Mouse (Mus musculus) intestine, embryonic 14.5 days (tissue): Measurements from ENCODE around the gene Zfp882. TPM values are rescaled to one million over a fixed set of nuclear protein-coding genes. Genes with fewer than 3 reads are reported as not detected.
"Not testable (repeated sequence)": the region's sequence is repeated elsewhere in the genome, so short reads cannot be mapped to it uniquely, and the experiment has no call there.

Experiments used
- ATAC-seq: fragments of 200-750 bp; cut with Nextera tagmentation; replicated peaks from 2 replicates; pipeline ENCODE4 v1.8.0; 2017; ENCODE audit warnings: low read depth, moderate number of reproducible peaks, moderate TSS enrichment, moderate library complexity; ENCODE audit not compliant: low FRiP score, low TSS enrichment
- DNase-seq: peaks from one replicate; pipeline ENCODE4 v3.0.0-alpha.2; 2018; ENCODE audit warnings: low spot score
- H3K27ac ChIP-seq: fragments of 300-500 bp; sonication (generic); 2 replicates; pipeline ENCODE4 v1.5.1; 2014; ENCODE audit warnings: low read depth, mild to moderate bottlenecking, control low read depth
- H3K27me3 ChIP-seq: fragments of 300-500 bp; sonication (generic); replicated peaks from 2 replicates; pipeline ENCODE4 v1.6.1; 2014; ENCODE audit warnings: low read length, control low read depth; ENCODE audit not compliant: control insufficient read depth, insufficient read depth
- H3K36me3 ChIP-seq: fragments of 300-500 bp; sonication (generic); 2 replicates; pipeline ENCODE4 v1.6.1; 2014; ENCODE audit warnings: low read length, control low read depth; ENCODE audit not compliant: control insufficient read depth, insufficient read depth
- H3K4me1 ChIP-seq: fragments of 300-500 bp; sonication (generic); replicated peaks from 2 replicates; pipeline ENCODE4 v1.6.1; 2014; ENCODE audit warnings: low read length, control low read depth, mixed read lengths; ENCODE audit not compliant: control insufficient read depth, insufficient read depth
- H3K4me2 ChIP-seq: fragments of 300-500 bp; sonication (generic); 2 replicates; pipeline ENCODE4 v1.6.1; 2014; ENCODE audit warnings: low read length
- H3K4me3 ChIP-seq: fragments of 300-500 bp; sonication (generic); 2 replicates; pipeline ENCODE4 v1.5.1; 2014; ENCODE audit warnings: low read depth, low read length, control low read depth, mixed read lengths
- H3K9ac ChIP-seq: fragments of 300-500 bp; sonication (generic); 2 replicates; pipeline ENCODE4 v1.6.1; 2014; ENCODE audit warnings: mild to moderate bottlenecking, low read length
- H3K9me3 ChIP-seq: fragments of 300-500 bp; sonication (generic); 2 replicates; pipeline ENCODE4 v1.6.1; 2016; ENCODE audit warnings: low read length, control low read depth; ENCODE audit not compliant: control insufficient read depth
- WGBS: fragments of 180-500 bp; shearing (Covaris S2); extraction: QIAGEN DNeasy Blood & Tissue Kit; methylation state at CpG from one replicate; pipeline ENCODE4 v1.1.7; 2014; 5-methylcytosine and 5-hydroxymethylcytosine counted together
- polyA plus RNA-seq: library from polyadenylated mRNA; unstranded; fragments of >200 nt; fragmentation: Nextera tagmentation; extraction: Ambion mirVana; gene quantifications from 2 replicates; pipeline ENCODE4 v1.2.1, GENCODE M21; 2014

Gene Zfp882
- polyA plus RNA-seq, 1 experiment from 2014 or later = 4.1 TPM

DNA sequence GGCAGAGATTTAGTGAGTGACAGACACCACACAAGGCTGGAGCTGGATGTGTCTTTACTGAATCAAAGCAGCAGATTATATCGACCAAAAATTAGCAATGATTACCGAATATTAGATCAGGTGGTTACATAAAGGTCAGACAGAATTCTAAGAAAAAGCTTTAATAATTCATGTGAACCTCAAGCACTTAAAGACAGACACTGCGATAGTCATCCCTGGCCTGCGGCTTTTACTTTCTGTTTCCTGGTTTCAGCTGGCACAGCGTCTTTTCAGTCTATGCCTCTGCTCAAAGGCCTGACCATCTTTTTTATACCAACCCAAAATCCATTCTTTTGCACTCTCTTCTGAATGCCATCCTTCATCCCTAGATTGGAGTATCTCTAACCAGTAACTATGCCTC is 40.2 kb downstream of the Zfp882 start:
- no peaks in the 10 kb centered on the region for H3K36me3 ChIP-seq
- no peak for ATAC-seq
- H3K27me3 ChIP-seq = no peaks in the 10 kb centered on the region
- no peak overlapping the region for H3K9ac ChIP-seq
- peaks cover 4% of the 10 kb centered on the region; the same call in 1 of the 2 replicates for H3K4me1 ChIP-seq
- no peak overlapping the region for H3K27ac ChIP-seq
- no peak overlapping the region for H3K4me2 ChIP-seq
- DNase-seq = no peak
- WGBS = 90% methylated on average over 5 of the region's 5 CpGs
- no peaks in the 10 kb centered on the region for H3K9me3 ChIP-seq
- no peak overlapping the region for H3K4me3 ChIP-seq

- H3K9ac ChIP-seq = peak within 1 kb of the TSS; percentile 81
- peak; percentile 100 for ATAC-seq
- peaks cover 4% of the 10 kb centered on the region; the same call in 1 of the 2 replicates for H3K4me1 ChIP-seq
- H3K4me2 ChIP-seq = peak within 1 kb of the TSS; percentile 62
- peak; percentile 99 for DNase-seq
- peak within 1 kb of the TSS; percentile 79 for H3K27ac ChIP-seq
- H3K36me3 ChIP-seq = peaks cover 6% of the 10 kb centered on the region; the same call in 1 of the 2 replicates
- H3K4me3 ChIP-seq = peak within 1 kb of the TSS; percentile 93
- H3K27me3 ChIP-seq = no peaks in the 10 kb centered on the region
- 3% methylated on average over 34 of the region's 34 CpGs for WGBS
- H3K9me3 ChIP-seq = peaks cover 6% of the 10 kb centered on the region; the same call in 1 of the 2 replicates
Observed at GRCm38 (mm10) chr8:71950482-71951221, 42.2 kb downstream of the Zfp882 start, which contains the start of gene Zfp961. Gene Zfp961 (plus strand): TSS chr8:71951038.

DNA sequence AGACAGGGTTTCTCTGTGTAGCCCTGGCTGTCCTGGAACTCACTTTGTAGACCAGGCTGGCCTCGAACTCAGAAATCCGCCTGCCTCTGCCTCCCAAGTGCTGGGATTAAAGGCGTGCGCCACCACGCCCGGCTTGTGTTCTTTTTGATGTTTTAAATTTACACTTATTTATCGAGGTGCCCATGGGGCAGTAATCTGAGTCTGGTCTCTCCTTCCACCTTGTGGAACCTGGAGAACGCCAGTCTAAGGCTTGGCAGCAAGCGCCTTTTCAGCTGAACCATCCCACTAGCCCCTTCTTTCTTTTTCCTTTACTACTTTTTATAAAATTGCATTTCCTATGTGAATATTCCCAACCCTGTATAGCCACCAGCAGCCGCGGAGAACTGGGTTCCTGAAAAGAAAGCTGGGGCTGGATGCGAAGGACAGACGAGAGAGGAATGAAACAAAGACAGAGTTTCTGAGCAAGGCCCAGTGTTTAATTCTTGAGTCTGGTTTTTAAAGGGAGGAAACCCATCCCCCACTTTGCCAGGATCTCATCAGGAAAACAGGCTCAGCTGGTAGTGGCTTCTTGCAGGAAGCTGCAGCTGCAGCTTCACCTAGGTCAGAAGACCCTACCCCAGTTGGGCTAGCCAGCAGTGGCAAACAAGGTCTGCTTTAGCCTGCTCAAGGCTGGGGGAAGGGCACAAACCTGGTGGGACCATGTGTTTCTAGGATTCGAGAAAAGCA is 43.2 kb downstream of the Zfp882 start:
- H3K9ac ChIP-seq = peak overlapping the region; percentile 81
- H3K27me3 ChIP-seq = no peaks in the 10 kb centered on the region
- H3K4me1 ChIP-seq = peaks cover 4% of the 10 kb centered on the region; the same call in 1 of the 2 replicates
- DNase-seq = peak; percentile 66
- peak overlapping the region; percentile 79; the same call in 1 of the 2 replicates for H3K27ac ChIP-seq
- peak overlapping the region; percentile 62 for H3K4me2 ChIP-seq
- H3K9me3 ChIP-seq = peaks cover 6% of the 10 kb centered on the region; the same call in 1 of the 2 replicates
- 38% methylated on average over 12 of the region's 14 CpGs for WGBS
- H3K4me3 ChIP-seq = peak overlapping the region; percentile 93
- ATAC-seq = no peak
- peaks cover 6% of the 10 kb centered on the region; the same call in 1 of the 2 replicates for H3K36me3 ChIP-seq

GRCm38 (mm10) chr8:71952489-71952888 is 44.1 kb downstream of the Zfp882 start:
- DNase-seq (no peak), ATAC-seq (no peak)
- WGBS = 81% methylated on average over 1 of the region's 1 CpGs
- H3K36me3 ChIP-seq = peaks cover 6% of the 10 kb centered on the region; the same call in 1 of the 2 replicates
- no peak overlapping the region for H3K9ac ChIP-seq
- H3K9me3 ChIP-seq = peaks cover 6% of the 10 kb centered on the region; the same call in 1 of the 2 replicates
- peaks cover 4% of the 10 kb centered on the region; the same call in 1 of the 2 replicates for H3K4me1 ChIP-seq
- H3K4me2 ChIP-seq = peak overlapping the region; percentile 62
- no peak overlapping the region for H3K27ac ChIP-seq
- H3K4me3 ChIP-seq = no peak overlapping the region
- no peaks in the 10 kb centered on the region for H3K27me3 ChIP-seq

DNA sequence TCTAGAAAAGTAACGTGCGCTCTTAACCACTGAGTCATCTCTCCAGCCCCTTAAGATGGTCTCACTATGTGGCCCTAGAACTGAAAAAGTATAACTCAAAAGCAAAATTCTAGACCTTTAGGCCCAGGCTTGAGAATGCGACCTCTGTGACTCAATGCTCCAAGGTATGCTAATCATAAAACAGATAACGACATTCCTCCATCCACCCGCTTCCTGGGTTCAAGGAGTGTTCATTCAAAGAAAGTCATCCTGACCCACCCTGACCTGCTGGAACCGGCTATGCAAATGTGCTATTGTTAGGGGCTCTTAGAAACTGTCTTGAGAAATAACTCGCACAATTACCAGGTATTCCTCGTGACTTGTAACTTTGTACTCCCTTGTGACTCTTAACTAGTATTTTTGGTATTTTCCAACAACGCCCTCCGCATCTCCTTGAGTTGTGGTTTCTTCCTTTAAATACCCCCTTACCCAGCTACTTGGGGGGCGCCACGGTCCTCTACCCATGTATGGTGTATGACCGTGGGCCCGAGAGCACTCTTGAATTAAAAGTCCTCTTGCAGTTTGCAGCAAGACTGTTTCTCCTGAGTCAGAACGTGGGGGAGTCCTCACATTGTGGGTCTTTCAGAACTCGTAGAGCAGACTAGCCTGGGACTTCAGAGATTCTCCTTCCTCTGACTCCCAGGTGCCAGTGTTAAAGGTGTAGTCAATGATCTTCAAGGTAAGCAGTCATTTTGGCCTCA is 44.7 kb downstream of the Zfp882 start:
- not testable (repeated sequence) for ATAC-seq, H3K4me2 ChIP-seq, H3K4me1 ChIP-seq, H3K9me3 ChIP-seq, H3K4me3 ChIP-seq, H3K27me3 ChIP-seq, H3K9ac ChIP-seq, H3K36me3 ChIP-seq, DNase-seq, H3K27ac ChIP-seq
- WGBS = 92% methylated on average over 16 of the region's 16 CpGs

- no peak overlapping the region for H3K9ac ChIP-seq
- 97% methylated on average over 9 of the region's 9 CpGs for WGBS
- H3K9me3 ChIP-seq = peaks cover 6% of the 10 kb centered on the region; the same call in 1 of the 2 replicates
- H3K4me3 ChIP-seq = no peak overlapping the region
- H3K36me3 ChIP-seq = peaks cover 6% of the 10 kb centered on the region; the same call in 1 of the 2 replicates
- peaks cover 4% of the 10 kb centered on the region; the same call in 1 of the 2 replicates for H3K4me1 ChIP-seq
- DNase-seq (no peak), ATAC-seq (no peak)
- H3K27me3 ChIP-seq = no peaks in the 10 kb centered on the region
- H3K27ac ChIP-seq = no peak overlapping the region
- no peak overlapping the region for H3K4me2 ChIP-seq
Observed at GRCm38 (mm10) chr8:71954666-71955065, 46.3 kb downstream of the Zfp882 start.

- Histone ChIP-seq H3K9ac (no peak overlapping the region), H3K9me3 (no peaks in the 10 kb centered on the region), H3K4me2 (no peak overlapping the region), H3K4me1 (no peaks in the 10 kb centered on the region), H3K36me3 (peaks cover 5% of the 10 kb centered on the region), H3K27me3 (no peaks in the 10 kb centered on the region), H3K27ac (no peak overlapping the region), H3K4me3 (no peak overlapping the region)
- no peak for DNase-seq
- no peak for ATAC-seq
Observed at GRCm38 (mm10) chr8:71960483-71960882, 52.1 kb downstream of the Zfp882 start.

DNA sequence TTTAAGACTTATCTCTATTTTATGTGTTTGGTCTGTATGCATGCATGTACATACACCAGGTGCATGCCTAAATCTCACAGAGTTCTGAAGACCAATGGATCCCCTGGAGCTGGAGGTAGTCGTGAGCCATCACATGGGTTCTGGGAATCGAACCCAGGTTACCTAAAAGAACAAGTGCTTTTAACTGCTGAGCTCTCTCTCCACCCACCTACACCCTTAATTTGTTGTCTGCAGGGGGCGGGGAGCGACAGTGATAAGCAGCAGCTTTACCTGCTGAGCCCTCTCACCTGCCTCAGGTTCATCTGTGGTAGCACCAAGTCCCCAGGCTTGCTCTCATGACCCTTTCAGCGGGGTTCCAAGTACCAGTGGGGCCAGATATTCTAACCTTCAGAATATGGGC is 53.4 kb downstream of the Zfp882 start:
- no peak for DNase-seq
- H3K27ac ChIP-seq = no peak overlapping the region
- 0 out of 2 replicates have a peak, but pooled peaks cover 9% of the 10 kb centered on the region for H3K9me3 ChIP-seq
- H3K9ac ChIP-seq = no peak overlapping the region
- H3K36me3 ChIP-seq = peaks cover 18% of the 10 kb centered on the region
- H3K4me2 ChIP-seq = no peak overlapping the region
- WGBS = 90% methylated on average over 5 of the region's 5 CpGs
- no peaks in the 10 kb centered on the region for H3K4me1 ChIP-seq
- no peaks in the 10 kb centered on the region for H3K27me3 ChIP-seq
- no peak overlapping the region for H3K4me3 ChIP-seq
- no peak for ATAC-seq
